Mouse (Mus musculus): ENCODE measurements around the gene Samd10.

Samd10 gene

DNA sequence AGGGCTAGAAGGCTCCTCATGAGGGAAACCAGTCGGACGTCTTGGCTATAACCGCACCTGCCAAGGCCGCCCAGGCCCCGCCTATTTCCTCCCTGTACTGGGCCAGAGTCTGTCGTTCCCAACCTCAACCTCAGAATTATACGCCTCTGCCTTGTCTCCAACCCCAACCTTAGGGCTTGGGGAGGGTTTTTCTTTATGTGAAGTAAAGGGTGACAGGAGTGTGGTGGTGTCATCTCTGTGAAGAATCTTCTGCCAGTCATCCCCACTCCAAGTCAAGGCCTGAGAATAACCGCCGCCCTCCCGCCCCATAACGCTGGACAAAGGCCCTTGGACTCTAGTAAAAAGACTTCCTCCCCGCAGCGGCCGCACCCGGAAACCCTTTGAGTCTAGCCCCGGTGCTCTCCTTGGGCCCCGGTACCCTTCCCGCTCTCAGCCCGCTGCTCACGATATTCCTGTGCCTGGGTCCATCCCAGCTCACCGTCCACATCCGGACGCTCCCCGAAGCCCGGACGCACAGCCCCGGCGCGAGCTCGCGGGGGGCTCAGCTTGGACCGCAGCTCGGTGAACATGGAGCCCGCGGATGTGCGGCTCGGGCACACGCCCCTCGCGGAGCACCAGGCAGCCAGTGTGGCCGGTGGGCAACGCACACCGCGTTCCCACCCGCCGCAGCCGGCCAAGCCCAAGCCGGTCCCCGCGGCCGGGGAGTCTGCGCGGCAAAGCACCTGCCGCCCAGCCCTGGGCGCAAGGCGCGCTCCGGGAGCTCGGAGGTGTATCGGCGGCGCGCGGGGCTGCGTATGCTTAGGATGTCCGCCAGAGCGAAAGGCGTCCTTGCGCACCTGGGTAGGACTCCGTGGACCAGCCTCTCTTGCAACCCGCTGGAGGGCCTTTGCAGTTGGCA, at the start of gene Samd10:
TSS of gene Samd10 (minus strand) at position 759 of the 898 bp plus-strand sequence.
- peak; percentile 60 to 71 for DNase-seq

DNA sequence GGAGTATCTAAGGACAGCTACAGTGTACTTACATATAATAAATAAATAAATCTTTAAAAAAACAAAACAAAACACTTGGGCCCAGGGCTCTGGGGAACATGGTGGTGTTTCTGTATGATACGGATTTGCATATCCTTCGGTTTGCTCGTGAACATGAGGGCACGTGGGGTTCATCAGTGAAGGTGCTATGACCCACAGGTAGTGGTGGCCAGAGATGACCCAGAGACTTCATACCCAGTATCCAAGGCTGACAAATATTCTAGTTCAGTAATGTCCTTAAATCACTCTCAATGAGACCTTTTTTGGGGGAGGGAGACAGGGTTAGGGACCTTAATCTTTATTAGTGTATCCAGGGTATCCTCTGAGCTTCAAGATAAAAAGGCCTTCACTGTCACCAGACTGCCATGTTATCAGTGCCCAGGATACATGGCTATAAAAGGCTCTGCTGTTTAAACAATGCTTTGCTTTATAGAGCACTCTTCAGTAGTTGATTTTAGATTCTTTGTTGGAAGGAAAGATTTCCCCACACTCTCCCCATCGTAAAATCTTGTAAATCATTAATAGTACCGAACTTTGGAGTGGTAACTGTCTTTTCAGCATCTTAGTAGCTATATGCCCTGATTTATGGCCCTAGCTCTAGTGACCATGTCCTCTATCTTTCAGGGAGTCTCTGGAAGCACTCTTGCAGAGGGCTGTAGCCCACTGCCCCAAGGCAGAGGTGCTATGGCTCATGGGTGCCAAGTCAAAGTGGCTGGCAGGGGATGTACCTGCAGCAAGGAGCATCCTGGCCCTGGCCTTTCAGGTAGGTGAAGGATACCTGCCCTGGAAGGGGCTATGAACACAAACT, 47.8 kb upstream of the Samd10 start:
- DNase-seq: no peak

DNA sequence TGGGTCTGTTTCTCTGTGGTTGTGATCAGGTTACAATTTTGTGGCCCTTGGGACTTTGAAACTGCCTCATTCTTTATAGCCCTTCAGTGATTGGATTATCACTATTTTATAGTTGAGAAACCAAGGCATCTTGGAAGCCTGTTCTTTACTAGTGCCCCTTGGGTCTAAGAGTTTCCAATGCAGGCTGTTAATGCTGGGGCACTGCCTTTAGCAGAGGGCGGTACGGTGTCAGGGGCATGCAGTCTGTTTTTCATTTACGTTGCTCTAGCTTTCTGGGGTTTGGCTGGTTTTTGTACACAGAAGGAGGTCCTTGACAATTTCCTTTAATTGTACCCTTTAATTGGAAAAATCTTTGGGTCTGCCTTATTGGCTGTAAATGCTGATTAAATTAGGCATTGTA, 46.7 kb upstream of the Samd10 start:
- DNase-seq: no peak

DNA sequence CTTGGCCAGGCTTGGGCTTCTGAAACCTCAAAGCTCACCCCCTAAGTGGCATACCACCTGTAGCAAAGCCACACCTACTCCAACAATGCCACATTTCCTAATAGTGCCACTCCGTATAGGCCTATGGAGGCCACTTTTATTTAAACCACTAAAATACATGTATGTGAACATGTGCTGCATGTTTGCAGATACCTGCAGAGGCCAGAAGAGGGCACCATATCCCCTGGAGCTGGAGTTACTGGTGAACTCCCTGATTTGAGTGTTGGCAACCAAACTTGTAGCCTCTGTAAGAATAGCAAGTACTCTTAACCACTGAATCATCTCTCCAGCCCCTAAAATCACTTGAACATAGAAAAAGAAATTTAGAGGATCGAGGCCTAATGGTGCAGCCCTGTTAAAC, 45.3 kb upstream of the Samd10 start:
- peak in 1 of 2 experiments; percentile 57 for DNase-seq

- DNase-seq: no peak
These were observed 36.9 kb upstream of the Samd10 start for GRCm38 (mm10) chr2:181635865-181636264.

GRCm38 (mm10) chr2:181632624-181633023, 33.6 kb upstream of the Samd10 start:
- DNase-seq: no peak

DNA sequence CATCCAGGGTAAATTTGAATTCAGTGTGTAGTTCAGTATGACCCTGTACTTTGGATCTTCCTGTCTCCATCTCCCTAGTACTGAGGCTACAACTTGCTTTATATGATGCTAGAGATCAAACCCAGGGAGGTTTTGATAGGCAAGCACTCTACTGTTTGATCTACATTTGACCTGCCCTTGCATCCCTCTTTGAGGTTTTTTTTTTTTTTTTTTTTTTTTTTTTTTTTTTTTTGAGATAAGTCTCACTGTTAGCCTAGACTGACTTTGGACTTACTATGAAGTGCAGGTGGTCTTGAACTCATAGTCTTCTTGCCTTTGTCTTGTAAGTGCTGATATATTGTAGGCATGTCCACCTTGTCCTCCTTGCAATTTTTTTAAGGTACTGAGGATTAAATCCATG, 29.5 kb upstream of the Samd10 start:
- no peak for DNase-seq

DNA sequence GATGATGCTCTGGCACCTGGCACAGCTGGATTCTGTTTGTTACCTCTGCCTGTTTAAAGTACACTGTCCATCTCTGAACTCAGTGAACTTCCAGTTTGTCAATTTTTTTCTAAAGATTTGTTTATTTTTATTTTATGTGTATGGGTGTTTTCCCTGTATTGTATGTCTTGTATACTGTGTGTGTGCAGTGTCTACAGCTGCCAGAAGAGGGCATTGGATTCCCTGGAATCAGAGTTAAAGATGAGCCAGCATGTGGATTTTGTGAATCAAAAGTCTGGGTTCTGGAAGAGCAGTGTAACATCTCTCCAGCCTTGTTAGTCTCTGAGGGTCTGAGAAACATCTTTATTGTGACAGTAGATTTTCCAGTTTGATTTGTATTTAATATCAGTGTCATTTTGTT, 24.4 kb upstream of the Samd10 start:
- peak; percentile 7 to 35 for DNase-seq

DNA sequence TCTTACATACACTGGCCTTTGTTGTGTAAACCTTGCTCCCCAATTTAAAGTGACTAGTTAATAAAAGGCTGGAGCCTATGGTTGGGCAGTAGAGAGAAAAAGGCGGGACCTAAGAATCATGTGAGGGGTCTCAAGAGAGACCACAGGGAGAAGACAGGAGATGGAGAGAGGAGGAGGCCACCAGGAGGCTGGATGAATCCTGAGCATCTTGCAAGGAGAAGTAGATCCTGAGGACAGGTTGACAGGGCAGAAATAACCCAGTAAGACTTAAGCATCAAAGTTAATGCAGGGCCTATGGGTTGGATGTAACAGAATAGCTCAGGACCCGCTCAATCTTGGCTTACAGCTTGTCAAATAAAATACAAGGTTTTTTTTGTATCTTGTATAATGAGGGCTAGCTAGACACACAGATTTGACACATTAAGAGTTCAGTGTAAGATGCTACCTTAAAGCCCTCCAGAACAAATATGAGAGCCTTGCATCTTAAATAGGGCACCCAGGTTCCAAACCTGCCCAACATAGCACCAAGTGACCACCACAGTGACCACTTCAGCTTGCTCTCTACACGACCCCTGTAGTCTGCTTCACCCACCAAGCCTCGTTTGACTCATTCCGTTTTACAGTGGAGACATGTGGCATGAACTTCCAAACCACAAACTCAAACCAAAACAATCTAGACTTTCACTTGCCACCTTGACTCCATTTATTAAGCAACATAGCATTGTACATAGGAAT, 19.9 kb upstream of the Samd10 start:
- DNase-seq: no peak

DNA sequence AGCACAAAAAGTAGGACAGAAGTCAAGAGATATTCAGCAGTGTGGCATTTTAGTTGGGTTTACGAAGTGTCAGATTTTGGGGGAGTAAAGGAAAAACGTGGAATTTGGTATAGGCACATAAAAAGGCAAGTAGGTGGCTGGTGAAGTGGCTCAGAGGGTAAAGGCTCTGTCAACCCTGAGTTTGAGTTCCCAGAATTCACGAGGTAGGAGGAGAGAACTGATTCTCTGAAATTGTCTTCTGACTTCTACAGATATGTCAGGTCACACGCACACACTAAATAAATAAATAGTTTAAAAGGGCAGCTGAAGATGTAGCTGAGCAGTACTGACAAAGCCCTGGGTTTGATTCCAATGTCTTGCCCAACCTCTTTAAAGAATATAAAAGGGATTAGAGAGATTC, 3.4 kb upstream of the Samd10 start:
- DNase-seq: no peak

DNA sequence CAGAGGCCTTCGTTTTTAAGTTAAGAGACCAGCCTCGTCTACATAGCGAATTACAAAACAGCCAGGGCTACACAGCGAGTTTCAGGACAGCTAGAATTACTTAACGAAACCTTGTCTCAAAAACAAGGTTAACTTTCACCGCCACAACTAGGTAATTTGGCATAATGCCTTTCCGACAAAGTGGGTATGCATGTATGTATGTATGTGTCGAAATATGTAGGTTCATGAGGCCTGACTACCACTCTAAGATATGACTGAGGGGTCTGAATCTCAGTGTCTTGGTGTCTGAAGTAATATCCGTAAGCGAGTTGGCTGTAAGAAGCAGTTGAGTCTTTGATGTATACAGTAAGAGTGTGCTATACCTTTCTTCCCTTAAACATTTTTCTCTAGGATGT, 2.7 kb upstream of the Samd10 start:
- no peak for DNase-seq

- peak; percentile 96 to 98 for DNase-seq
These were observed 2.1 kb upstream of the Samd10 start for GRCm38 (mm10) chr2:181600828-181601750.

DNA sequence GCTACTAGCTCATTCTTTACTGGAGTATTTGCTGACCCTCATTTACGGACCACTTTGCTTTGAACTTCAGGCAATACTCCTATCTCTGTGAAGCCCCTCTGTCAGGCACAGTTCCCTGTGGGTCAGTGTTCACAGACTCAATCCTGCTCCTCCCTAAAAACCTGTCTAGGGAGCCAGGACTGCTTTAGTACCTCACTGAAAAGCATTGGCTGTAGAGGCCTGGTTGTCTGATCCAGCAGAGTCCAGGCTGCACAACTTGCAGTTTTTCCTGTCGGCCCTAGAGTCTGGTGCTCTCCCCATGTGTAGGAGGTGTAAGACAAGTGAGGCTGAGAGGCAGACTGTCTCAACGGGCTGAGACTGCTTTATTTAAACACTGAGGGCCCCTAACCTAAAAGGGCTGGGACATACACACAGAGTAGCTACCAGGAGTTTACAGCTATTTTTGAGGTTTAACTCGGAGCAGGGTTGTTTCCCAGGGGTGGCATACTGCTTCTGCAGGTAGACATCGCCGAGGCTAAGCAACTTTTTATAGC, 1.3 kb upstream of the Samd10 start:
- DNase-seq: no peak

GRCm38 (mm10) chr2:181597378-181598061, 1.5 kb downstream of the Samd10 start:
- DNase-seq: no peak

GRCm38 (mm10) chr2:181596221-181596960, 2.6 kb downstream of the Samd10 start:
- DNase-seq: no peak

DNA sequence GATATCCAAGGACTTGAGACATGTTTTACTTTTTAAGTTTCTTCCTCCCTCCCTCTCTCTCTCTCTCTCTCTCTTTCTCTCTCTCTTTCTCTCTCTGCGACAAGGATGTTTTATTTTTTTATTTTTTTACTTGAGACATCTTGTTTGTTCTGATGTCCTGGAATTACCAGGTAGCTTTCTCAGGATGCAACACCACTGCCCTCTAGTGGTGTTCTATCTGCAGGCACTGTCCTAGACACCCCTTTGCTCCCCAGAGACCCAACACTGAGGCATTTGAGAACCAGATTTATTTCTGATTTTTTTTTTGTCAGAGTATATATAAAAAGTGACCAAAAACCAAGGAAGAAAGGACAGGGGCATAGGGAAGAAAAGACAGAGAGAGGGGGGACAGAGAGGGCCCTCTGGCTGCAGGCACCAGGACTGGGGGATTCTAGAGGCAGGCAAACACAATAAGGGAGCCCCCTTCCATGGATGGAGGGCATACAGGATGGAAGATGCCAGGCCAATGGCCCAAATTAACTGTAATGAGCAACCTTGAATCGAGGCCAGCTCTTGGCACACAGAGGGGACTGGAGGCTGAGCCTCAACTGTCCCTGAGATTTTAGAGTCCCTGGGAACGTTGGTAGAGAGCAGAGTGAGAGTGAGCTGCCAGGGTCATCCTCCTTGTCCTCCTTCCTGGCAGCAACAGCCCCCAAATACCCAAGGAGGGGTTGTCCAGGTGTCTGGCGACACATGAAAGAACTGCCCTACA, 3.9 kb downstream of the Samd10 start:
- DNase-seq: peak in 1 of 2 experiments; percentile 49

- DNase-seq: no peak
These were observed 5.1 kb downstream of the Samd10 start for GRCm38 (mm10) chr2:181593937-181594336.

DNA sequence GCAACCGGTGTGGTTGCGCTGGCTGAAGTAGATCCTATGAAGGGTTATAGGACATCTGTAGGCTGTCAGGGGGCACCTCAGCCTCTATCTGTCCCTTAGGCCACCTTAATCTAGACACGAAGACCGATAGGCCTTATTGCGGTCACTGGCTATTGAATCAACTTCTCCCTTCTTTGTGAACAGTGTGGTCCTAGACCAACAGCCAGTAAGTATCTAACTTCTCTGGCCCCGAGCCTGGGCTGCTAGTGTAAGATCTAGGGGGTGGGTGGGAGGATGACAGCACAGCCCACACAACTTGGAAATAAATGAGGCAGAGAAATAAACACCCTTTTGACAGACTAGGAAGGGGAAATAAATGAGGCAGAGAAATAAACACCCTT, 6.0 kb downstream of the Samd10 start:
- DNase-seq: no peak

DNA sequence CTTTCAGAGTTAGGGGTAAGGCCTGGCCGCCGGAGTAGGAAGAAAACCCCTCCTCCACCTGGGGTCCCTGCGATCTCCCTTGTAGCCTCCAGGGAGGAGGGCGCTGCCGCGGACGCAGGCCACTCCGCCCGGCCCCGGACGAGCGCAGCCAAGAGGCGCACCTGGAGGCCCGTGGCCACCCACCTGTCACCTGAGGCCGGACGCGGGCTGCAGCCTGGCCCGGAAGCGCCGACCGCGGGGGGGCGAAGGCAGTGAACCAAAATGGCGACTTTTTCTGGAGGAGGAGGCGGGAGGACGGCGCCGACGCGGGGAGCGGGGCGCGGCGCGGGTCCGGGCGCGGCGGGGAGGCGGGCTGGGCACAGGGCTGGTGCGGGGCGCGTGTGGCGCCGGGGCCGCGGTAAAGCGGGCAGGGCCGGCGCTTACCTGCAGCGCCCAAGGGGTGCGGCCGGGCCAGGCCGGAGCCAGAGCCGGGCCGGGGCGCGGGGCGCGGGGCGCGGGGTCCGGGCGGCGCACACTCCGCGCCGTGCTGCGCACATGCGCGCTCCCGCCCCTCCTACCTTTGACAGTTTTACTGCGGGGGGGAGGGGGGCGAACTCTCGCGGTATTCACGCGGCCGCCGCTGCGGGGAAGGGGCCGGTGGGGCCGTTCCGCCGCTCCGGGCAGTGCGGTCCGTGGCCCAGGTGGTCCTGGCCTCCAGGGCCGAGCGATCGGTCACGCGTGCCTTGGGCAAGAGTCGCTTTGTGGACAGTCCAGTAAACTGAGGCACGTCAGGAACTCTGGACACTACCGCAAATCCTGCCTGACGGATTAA, 6.6 kb downstream of the Samd10 start, which contains the start of gene Zfp512b:
TSS of gene Zfp512b (minus strand) at position 573 of the 811 bp plus-strand sequence.
- DNase-seq: peak; percentile 53 to 67

All from kidney, adult 8-10 months (tissue).